ENCODE assay signal across 24 mouse cellular contexts in genomic region chr3:116150056-116150632, GRCm38 (mm10). TPM values are rescaled to one million over a fixed set of nuclear protein-coding genes. Genes with fewer than 3 reads are reported as not detected.
DNase-seq lines count a peak whose midpoint lies in the region; ATAC-seq and TF ChIP-seq lines count a peak whose summit lies in the region.
"Had no signal": no experiment of that assay in that cellular context is flagged by ENCODE, and none has a peak within 500 bp of the region (broad histone marks: within the 10 kb centered on the region; RNA-seq: fewer than 3 reads in every experiment).

No protein-coding gene starts in this region.

- H3K79me3 ChIP-seq in C2C12 (ENCODE audit: low read depth) = no peaks in the 10 kb centered on the region

- no peak overlapping the region for H3K9ac ChIP-seq in kidney, embryonic 14.5 days (ENCODE audit: low read depth, low read length)
- no peak overlapping the region for H3K9ac ChIP-seq in lung, embryonic 14.5 days
- H3K9ac ChIP-seq in CH12.LX (ENCODE audit: insufficient read depth, low read depth) = no peak overlapping the region
- H3K9ac ChIP-seq: embryonic facial prominence, embryonic 13.5 days; forebrain, embryonic 12.5 days; heart, embryonic 15.5 days; neural tube, embryonic 15.5 days; stomach, embryonic 15.5 days had no signal

- WGBS in kidney, embryonic 14.5 days = 63% methylated on average over 13 of the region's 13 CpGs
- WGBS in lung, embryonic 14.5 days = 58% methylated on average over 13 of the region's 13 CpGs

- H3K4me2 ChIP-seq in kidney, embryonic 14.5 days (replicated peaks; ENCODE audit: low read depth, low read length) = no peak overlapping the region
- H3K4me2 ChIP-seq in lung, embryonic 14.5 days = no peak overlapping the region
- H3K4me2 ChIP-seq in CH12.LX (ENCODE audit: insufficient read depth, low read depth, poor library complexity, severe bottlenecking) = no peak overlapping the region
- H3K4me2 ChIP-seq: embryonic facial prominence, embryonic 13.5 days; forebrain, embryonic 12.5 days; heart, embryonic 15.5 days; neural tube, embryonic 15.5 days; stomach, embryonic 15.5 days had no signal

- DNase-seq in kidney, adult 11 months = no peak
- DNase-seq in lung, embryonic 14.5 days = peak; percentile 51
- no peak for DNase-seq in lung, postnatal 14 days
- DNase-seq in CH12.LX (ENCODE audit: extremely low read depth) = no peak
- no peak for DNase-seq in left cerebral cortex, adult 9 months (ENCODE audit: low spot score in 2 of 2)
- DNase-seq: adrenal gland, postnatal 14 days; cerebellum, adult 2 months; cerebellum, postnatal 25 days; embryo, embryonic 11 days; gastrocnemius, postnatal 25 days; heart, postnatal 36 days; lung, postnatal 4 days; right cerebral cortex, adult 18-20 months; right cerebral cortex, postnatal 4 days; thymus, adult 2 months; thymus, postnatal 4 days had no signal

- H3K79me2 ChIP-seq in C2C12 (ENCODE audit: control insufficient read depth, insufficient read depth) = no peaks in the 10 kb centered on the region
- H3K79me2 ChIP-seq in CH12.LX (replicated peaks; ENCODE audit: control insufficient read depth, extremely low read depth, insufficient read depth, poor library complexity, severe bottlenecking) = no peaks in the 10 kb centered on the region

- no peaks in the 10 kb centered on the region for H3K4me1 ChIP-seq in kidney, embryonic 14.5 days (ENCODE audit: control insufficient read depth, insufficient read depth, low read length)
- peaks cover 3% of the 10 kb centered on the region; the same call in 1 of the 2 replicates for H3K4me1 ChIP-seq in lung, embryonic 14.5 days (ENCODE audit: insufficient read depth)
- H3K4me1 ChIP-seq in CH12.LX (ENCODE audit: control insufficient read depth in 1 of 2, insufficient read depth in 2 of 2) = peaks cover 0 to 2% of the 10 kb centered on the region in 2 experiments; a peak in 1 of 4 replicates
- H3K4me1 ChIP-seq: embryonic facial prominence, embryonic 13.5 days; neural tube, embryonic 15.5 days; stomach, embryonic 15.5 days had no signal

- H3K27me3 ChIP-seq in kidney, embryonic 14.5 days (ENCODE audit: control insufficient read depth, insufficient read depth, low read length) = no peaks in the 10 kb centered on the region
- no peaks in the 10 kb centered on the region for H3K27me3 ChIP-seq in lung, embryonic 14.5 days (ENCODE audit: insufficient read depth, low read length)
- H3K27me3 ChIP-seq in C2C12 (ENCODE audit: control insufficient read depth, insufficient read depth, insufficient read length) (no peaks in the 10 kb centered on the region), CH12.LX (replicated peaks) (no peaks in the 10 kb centered on the region)
- H3K27me3 ChIP-seq: embryonic facial prominence, embryonic 13.5 days; forebrain, embryonic 12.5 days; heart, embryonic 15.5 days; neural tube, embryonic 15.5 days; stomach, embryonic 15.5 days had no signal

- no peak for TF ChIP-seq EP300 in CH12.LX (IDR thresholded peaks at IDR 0.05; ENCODE audit: low read length)

- peak; percentile 79; the same call in 1 of the 2 replicates for ATAC-seq in kidney, embryonic 14.5 days (ENCODE audit: low FRiP score, low TSS enrichment)
- ATAC-seq in lung, embryonic 14.5 days (ENCODE audit: insufficient read depth) = peak; percentile 77; the same call in 1 of the 2 replicates

- in situ Hi-C loops in CH12.LX (cut with MboI; ENCODE audit: low pct_ligation_motif_present, low pct_unique_long_range_greater_than_20kb, low sequenced_read_pairs) = no loop called here

- dilution Hi-C loops in CH12.LX (cut with MboI; ENCODE audit: extremely low pct_ligation_motif_present, extremely low pct_unique_long_range_greater_than_20kb, low sequenced_read_pairs) = no loop called here

- no peaks in the 10 kb centered on the region for H3K9me3 ChIP-seq in kidney, embryonic 14.5 days (ENCODE audit: control insufficient read depth, low read length)
- no peaks in the 10 kb centered on the region for H3K9me3 ChIP-seq in lung, embryonic 14.5 days (ENCODE audit: low read depth, low read length)
- no peaks in the 10 kb centered on the region for H3K9me3 ChIP-seq in CH12.LX (replicated peaks; ENCODE audit: low read length)
- H3K9me3 ChIP-seq: embryonic facial prominence, embryonic 13.5 days; forebrain, embryonic 12.5 days; heart, embryonic 15.5 days; neural tube, embryonic 15.5 days; stomach, embryonic 15.5 days had no signal

- H3K36me3 ChIP-seq in kidney, embryonic 14.5 days (ENCODE audit: control insufficient read depth, insufficient read depth, low read length) = no peaks in the 10 kb centered on the region
- H3K36me3 ChIP-seq in lung, embryonic 14.5 days (ENCODE audit: insufficient read depth) = no peaks in the 10 kb centered on the region
- no peaks in the 10 kb centered on the region for H3K36me3 ChIP-seq in C2C12 (ENCODE audit: control insufficient read depth, insufficient read depth)
- no peaks in the 10 kb centered on the region for H3K36me3 ChIP-seq in CH12.LX (replicated peaks in 1 of 2; ENCODE audit: control insufficient read depth in 1 of 2, insufficient read depth in 1 of 2, low read length in 1 of 2)
- H3K36me3 ChIP-seq: embryonic facial prominence, embryonic 13.5 days; forebrain, embryonic 12.5 days; heart, embryonic 15.5 days; neural tube, embryonic 15.5 days; stomach, embryonic 15.5 days had no signal

- TF ChIP-seq CTCF in lung, embryonic 14.5 days (IDR thresholded peaks at IDR 0.05; ENCODE audit: low read depth) = no peak
- no peak for TF ChIP-seq CTCF in C2C12 (IDR thresholded peaks at IDR 0.05; ENCODE audit: control insufficient read depth, insufficient read depth, insufficient read length)
- TF ChIP-seq CTCF in CH12.LX (conservative IDR thresholded peaks at IDR 0.05 in 1 of 2, IDR thresholded peaks at IDR 0.05 in 1 of 2; ENCODE audit: low read depth in 2 of 2, low read length in 2 of 2) = no peak

- no peak overlapping the region for H3ac ChIP-seq in C2C12 (ENCODE audit: control insufficient read depth, insufficient read length, low read depth)

- no peak for TF ChIP-seq POLR2A in CH12.LX (IDR thresholded peaks at IDR 0.05; ENCODE audit: low read depth, low read length)

- no peak overlapping the region for H3K27ac ChIP-seq in kidney, embryonic 14.5 days (ENCODE audit: low read depth, low read length)
- no peak overlapping the region for H3K27ac ChIP-seq in lung, embryonic 14.5 days (ENCODE audit: low read depth)
- no peak overlapping the region for H3K27ac ChIP-seq in CH12.LX (ENCODE audit: insufficient read depth, low read depth)
- H3K27ac ChIP-seq: embryonic facial prominence, embryonic 13.5 days; forebrain, embryonic 12.5 days; heart, embryonic 15.5 days; neural tube, embryonic 15.5 days; stomach, embryonic 15.5 days had no signal

- no peak overlapping the region for H3K4me3 ChIP-seq in kidney, embryonic 14.5 days (ENCODE audit: low read length)
- no peak overlapping the region for H3K4me3 ChIP-seq in lung, embryonic 14.5 days (ENCODE audit: low read depth, low read length)
- H3K4me3 ChIP-seq in C2C12 (ENCODE audit: insufficient read depth, poor library complexity, severe bottlenecking) = no peak overlapping the region
- H3K4me3 ChIP-seq in CH12.LX (replicated peaks in 1 of 3; ENCODE audit: low read depth in 2 of 3, low read length in 2 of 3, poor library complexity in 1 of 3) = no peak overlapping the region
- H3K4me3 ChIP-seq: embryonic facial prominence, embryonic 13.5 days; erythroblast, embryonic 14.5 days; forebrain, embryonic 12.5 days; heart, embryonic 15.5 days; neural tube, embryonic 15.5 days; stomach, embryonic 15.5 days had no signal

- no peak for TF ChIP-seq RAD21 in CH12.LX (IDR thresholded peaks at IDR 0.05; ENCODE audit: low read depth, low read length)

TF ChIP-seq in C2C12, 6 proteins besides CTCF, POLR2A, EP300 and RAD21:
- TF ChIP-seq MYOD1 (IDR thresholded peaks at IDR 0.05; ENCODE audit: control insufficient read depth, insufficient read length, low read depth) = no peak
- TF ChIP-seq USF1 (IDR thresholded peaks at IDR 0.05; ENCODE audit: low read depth) = peak; percentile 3
TF ChIP-seq in C2C12: peak in this region for 1.

TF ChIP-seq in CH12.LX, 34 proteins besides CTCF, POLR2A, EP300 and RAD21:
- TF ChIP-seq MYC (IDR thresholded peaks at IDR 0.05; ENCODE audit: low read depth, low read length) (no peak), BHLHE40 (IDR thresholded peaks at IDR 0.05; ENCODE audit: low read depth, low read length) (0 out of 2 replicates have a peak, but pooled peaks have one; percentile 18)

RNA-seq across cellular contexts. Expression of gene Vcam1, which starts 20.7 kb away (rescaled TPM):
- 25.2 and 33.8 TPM in 2 replicates for polyA plus RNA-seq in kidney, embryonic 14.5 days (2014; fragmentation: Nextera tagmentation; extraction: Ambion mirVana)
- 78.6 and 93.8 TPM in 2 replicates for polyA plus RNA-seq in lung, embryonic 14.5 days (2014; fragmentation: Nextera tagmentation; extraction: Ambion mirVana)
- polyA plus RNA-seq in C2C12 (2012; fragmentation: generic; extraction: Trizol) (11.5 TPM), CH12.LX (2012; ENCODE audit: insufficient read length, low read depth) (1.8 and 1.9 TPM in 2 replicates)
- total RNA-seq in CH12.LX (2012; rRNA removed) (0.29 TPM in 1 of 2 replicates, not detected in the other), CH12.LX (2014; rRNA removed) (2.2 TPM in 2 replicates)
